Mouse (Mus musculus) ES-Bruce4 (cell line): ENCODE data around the gene Ip6k2. TPM values are rescaled to one million over a fixed set of nuclear protein-coding genes. Genes with fewer than 3 reads are reported as not detected.

Experiments
- H3K27ac ChIP-seq: 2 replicates; pipeline ENCODE4 v1.5.1; 2012; ENCODE audit warnings: low read length, inconsistent platforms; ENCODE audit not compliant: insufficient read depth
- H3K27me3 ChIP-seq: 2 replicates; pipeline ENCODE4 v1.6.1; 2012; ENCODE audit warnings: mild to moderate bottlenecking, low read length, inconsistent platforms; ENCODE audit not compliant: control insufficient read depth, poor library complexity, insufficient read depth, severe bottlenecking
- H3K36me3 ChIP-seq: 2 replicates; pipeline ENCODE4 v1.6.1; 2012; ENCODE audit warnings: inconsistent platforms, mild to moderate bottlenecking, low read length, moderate library complexity; ENCODE audit not compliant: control insufficient read depth, poor library complexity, insufficient read depth, severe bottlenecking
- H3K4me1 ChIP-seq: one replicate; pipeline ENCODE4 v1.8.1; 2011; ENCODE audit warnings: low read length; ENCODE audit not compliant: control insufficient read depth, insufficient read depth
- H3K4me3 ChIP-seq: 2 replicates; pipeline ENCODE4 v1.5.1; 2011; ENCODE audit warnings: low read depth, mild to moderate bottlenecking, low read length
- H3K9ac ChIP-seq: 2 replicates; pipeline ENCODE4 v1.6.1; 2012; ENCODE audit warnings: low read depth, mild to moderate bottlenecking, inconsistent platforms; ENCODE audit not compliant: poor library complexity, severe bottlenecking
- H3K9me3 ChIP-seq: replicated peaks from 2 replicates; pipeline ENCODE4 v1.6.1; 2012; ENCODE audit warnings: mild to moderate bottlenecking, low read length, inconsistent platforms; ENCODE audit not compliant: control insufficient read depth, poor library complexity, insufficient read depth, severe bottlenecking
- CTCF ChIP-seq: IDR thresholded peaks from one replicate; pipeline ENCODE4 v1.8.1; 2011; ENCODE audit warnings: low read depth, low read length
- EP300 ChIP-seq: IDR thresholded peaks from 2 replicates; pipeline ENCODE4 v1.6.1; 2011; ENCODE audit warnings: low read depth, low read length; ENCODE audit not compliant: insufficient read depth
- POLR2A ChIP-seq: IDR thresholded peaks from one replicate; pipeline ENCODE4 v1.8.1; 2011; ENCODE audit warnings: low read length; ENCODE audit not compliant: insufficient read depth
- polyA plus RNA-seq: library from polyadenylated mRNA; stranded (reverse); fragments of >200 nt; gene quantifications from 2 replicates; pipeline ENCODE4 v1.2.4, GENCODE M21; 2011; ENCODE audit warnings: low read depth; ENCODE audit not compliant: missing spikeins, insufficient read depth, insufficient read length

Gene Ip6k2
- polyA plus RNA-seq, 1 experiment: 37.4 TPM

- H3K36me3 ChIP-seq: peaks cover 6% of the 10 kb centered on the region; the same call in 1 of the 2 replicates
- H3K27me3 ChIP-seq: no peaks in the 10 kb centered on the region
- no peak overlapping the region for H3K27ac ChIP-seq
- no peak overlapping the region for H3K4me3 ChIP-seq
- H3K9me3 ChIP-seq: no peaks in the 10 kb centered on the region
- peaks cover 2% of the 10 kb centered on the region for H3K4me1 ChIP-seq
- no peak overlapping the region for H3K9ac ChIP-seq
- TF ChIP-seq POLR2A (no peak), EP300 (no peak), CTCF (no peak)
These were observed 22.8 kb downstream of the Ip6k2 start for GRCm38 (mm10) chr9:108806379-108806778.

GRCm38 (mm10) chr9:108806831-108807230, 23.2 kb downstream of the Ip6k2 start:
- Histone ChIP-seq H3K27ac (no peak overlapping the region), H3K9ac (no peak overlapping the region), H3K9me3 (no peaks in the 10 kb centered on the region), H3K4me1 (peaks cover 2% of the 10 kb centered on the region), H3K4me3 (no peak overlapping the region), H3K27me3 (no peaks in the 10 kb centered on the region), H3K36me3 (peaks cover 5% of the 10 kb centered on the region; the same call in 1 of the 2 replicates)
- TF ChIP-seq POLR2A (no peak), EP300 (no peak), CTCF (no peak)

- no peak overlapping the region for H3K27ac ChIP-seq
- no peak overlapping the region for H3K9ac ChIP-seq
These were observed 24.1 kb downstream of the Ip6k2 start for GRCm38 (mm10) chr9:108807674-108808073.

GRCm38 (mm10) chr9:108808163-108808665, 24.6 kb downstream of the Ip6k2 start, which contains the start of gene Nckipsd:
Gene Nckipsd, plus strand, starts transcription at chr9:108808368.
- Histone ChIP-seq H3K36me3 (peaks cover 3% of the 10 kb centered on the region; the same call in 1 of the 2 replicates), H3K27ac (no peak within 1 kb of the TSS), H3K4me3 (peak within 1 kb of the TSS; percentile 82), H3K9me3 (no peaks in the 10 kb centered on the region), H3K27me3 (no peaks in the 10 kb centered on the region), H3K9ac (peak within 1 kb of the TSS; percentile 60), H3K4me1 (peaks cover 2% of the 10 kb centered on the region)
- TF ChIP-seq POLR2A (peak; percentile 26), EP300 (0 out of 2 replicates have a peak, but pooled peaks have one; percentile 27), CTCF (peak; percentile 65)

More at GRCm38 (mm10) chr9:108807674-108808073, 24.1 kb downstream of the Ip6k2 start:
- H3K27me3 ChIP-seq: no peaks in the 10 kb centered on the region
- TF ChIP-seq CTCF (no peak), EP300 (no peak), POLR2A (no peak)
- H3K4me3 ChIP-seq: no peak overlapping the region
- H3K9me3 ChIP-seq: no peaks in the 10 kb centered on the region
- peaks cover 5% of the 10 kb centered on the region; the same call in 1 of the 2 replicates for H3K36me3 ChIP-seq
- H3K4me1 ChIP-seq: peaks cover 2% of the 10 kb centered on the region

GRCm38 (mm10) chr9:108809188-108809587, 25.6 kb downstream of the Ip6k2 start:
- Histone ChIP-seq H3K36me3 (peaks cover 4% of the 10 kb centered on the region; the same call in 1 of the 2 replicates), H3K9ac (peak overlapping the region; percentile 60; the same call in 1 of the 2 replicates), H3K4me1 (peaks cover 2% of the 10 kb centered on the region), H3K27me3 (no peaks in the 10 kb centered on the region), H3K4me3 (peak overlapping the region; percentile 82; the same call in 1 of the 2 replicates), H3K9me3 (no peaks in the 10 kb centered on the region), H3K27ac (no peak overlapping the region)
- TF ChIP-seq CTCF: no peak
- TF ChIP-seq POLR2A: no peak
- TF ChIP-seq EP300: no peak

- no peak overlapping the region for H3K27ac ChIP-seq
- H3K9ac ChIP-seq: no peak overlapping the region
- H3K9me3 ChIP-seq: no peaks in the 10 kb centered on the region
- no peak for TF ChIP-seq CTCF
- no peak for TF ChIP-seq EP300
- TF ChIP-seq POLR2A: no peak
- peaks cover 2% of the 10 kb centered on the region for H3K4me1 ChIP-seq
- no peak overlapping the region for H3K4me3 ChIP-seq
- no peaks in the 10 kb centered on the region for H3K27me3 ChIP-seq
- peaks cover 6% of the 10 kb centered on the region; the same call in 1 of the 2 replicates for H3K36me3 ChIP-seq
These were observed 26.1 kb downstream of the Ip6k2 start for GRCm38 (mm10) chr9:108809723-108810122.
